Mouse (Mus musculus): Measurements from ENCODE around the gene Lats2. TPM values are rescaled to one million over a fixed set of nuclear protein-coding genes. Genes with fewer than 3 reads are reported as not detected.

The Lats2 gene
- total RNA-seq, 2 experiments from 2014 or later, result 33.5 to 38.9 TPM

GRCm38 (mm10) chr14:57663630-57664029 is 94.6 kb downstream of the Lats2 start:
- no peak for ATAC-seq (replicated peaks; ENCODE audit: low FRiP score, poor library complexity, severe bottlenecking)

GRCm38 (mm10) chr14:57658301-57658700 is 99.9 kb downstream of the Lats2 start:
- ATAC-seq (replicated peaks; ENCODE audit: low FRiP score, poor library complexity, severe bottlenecking), result peak; percentile 62; the same call in 1 of the 2 replicates

- ATAC-seq (replicated peaks; ENCODE audit: low FRiP score, poor library complexity, severe bottlenecking), result no peak
Measured at GRCm38 (mm10) chr14:57657500-57657899, 100.7 kb downstream of the Lats2 start.

GRCm38 (mm10) chr14:57656519-57656918 is 101.7 kb downstream of the Lats2 start:
- ATAC-seq (replicated peaks; ENCODE audit: low FRiP score, poor library complexity, severe bottlenecking), result peak; percentile 64

GRCm38 (mm10) chr14:57649501-57649900 is 108.7 kb downstream of the Lats2 start:
- ATAC-seq (replicated peaks; ENCODE audit: low FRiP score, poor library complexity, severe bottlenecking), result no peak

GRCm38 (mm10) chr14:57646155-57646554 is 112.0 kb downstream of the Lats2 start:
- ATAC-seq (replicated peaks; ENCODE audit: low FRiP score, poor library complexity, severe bottlenecking), result no peak

Other genes with a start within 250 kb of the Lats2 start
- not detected in 2 replicates for gene Il17d, start 233.6 kb downstream of the Lats2 start, total RNA-seq (2015; ENCODE audit: low replicate concordance)
- not detected in 2 replicates for gene Il17d, start 233.6 kb downstream of the Lats2 start, total RNA-seq (2017; ENCODE audit: low replicate concordance)
- gene Eef1akmt1, start 186.8 kb downstream of the Lats2 start, total RNA-seq (2015; ENCODE audit: low replicate concordance), result 7.9 and 10.9 TPM in 2 replicates
- not detected in 2 replicates for gene Eef1akmt1, start 186.8 kb downstream of the Lats2 start, total RNA-seq (2017; ENCODE audit: low replicate concordance)
- 20.5 and 23.1 TPM in 2 replicates for gene Xpo4, start 93.0 kb downstream of the Lats2 start, total RNA-seq (2015; ENCODE audit: low replicate concordance)
- gene Xpo4, start 93.0 kb downstream of the Lats2 start, total RNA-seq (2017; ENCODE audit: low replicate concordance), result 39.3 and 75.2 TPM in 2 replicates
- not detected in 2 replicates for gene Gm49361, start 12.3 kb downstream of the Lats2 start, total RNA-seq (2015; ENCODE audit: low replicate concordance)
- not detected in 2 replicates for gene Gm49361, start 12.3 kb downstream of the Lats2 start, total RNA-seq (2017; ENCODE audit: low replicate concordance)
- gene Sap18, start 39.8 kb upstream of the Lats2 start, total RNA-seq (2015; ENCODE audit: low replicate concordance), result 133 and 176 TPM in 2 replicates
- 10.0 and 12.1 TPM in 2 replicates for gene Sap18, start 39.8 kb upstream of the Lats2 start, total RNA-seq (2017; ENCODE audit: low replicate concordance)
- gene Ska3, start 67.8 kb upstream of the Lats2 start, total RNA-seq (2015; ENCODE audit: low replicate concordance), result 41.4 and 45.3 TPM in 2 replicates
- 88.2 and 89.0 TPM in 2 replicates for gene Ska3, start 67.8 kb upstream of the Lats2 start, total RNA-seq (2017; ENCODE audit: low replicate concordance)
- gene Mrpl57, start 67.8 kb upstream of the Lats2 start, total RNA-seq (2015; ENCODE audit: low replicate concordance), result 35.7 and 70.0 TPM in 2 replicates
- 7.9 and 67.3 TPM in 2 replicates for gene Mrpl57, start 67.8 kb upstream of the Lats2 start, total RNA-seq (2017; ENCODE audit: low replicate concordance)
- 8.0 and 33.5 TPM in 2 replicates for gene Zdhhc20, start 131.9 kb upstream of the Lats2 start, total RNA-seq (2015; ENCODE audit: low replicate concordance)
- 6.8 and 16.9 TPM in 2 replicates for gene Zdhhc20, start 131.9 kb upstream of the Lats2 start, total RNA-seq (2017; ENCODE audit: low replicate concordance)
- gene Micu2, start 240.9 kb upstream of the Lats2 start, total RNA-seq (2015; ENCODE audit: low replicate concordance), result 14.3 and 26.7 TPM in 2 replicates
- 39.6 and 45.7 TPM in 2 replicates for gene Micu2, start 240.9 kb upstream of the Lats2 start, total RNA-seq (2017; ENCODE audit: low replicate concordance)